Mouse (Mus musculus) testis, adult 2 months (tissue): Measurements from ENCODE around the gene Gja8. TPM values are rescaled to one million over a fixed set of nuclear protein-coding genes. Genes with fewer than 3 reads are reported as not detected.

Experiments used
- H3K27ac ChIP-seq: fragments of 200-500 bp; 2 replicates; pipeline ENCODE4 v1.5.1; 2012; ENCODE audit warnings: low read depth, low read length; ENCODE audit not compliant: control insufficient read depth, insufficient read depth
- H3K27me3 ChIP-seq: fragments of 200-500 bp; 2 replicates; pipeline ENCODE4 v1.6.1; 2012; ENCODE audit warnings: mild to moderate bottlenecking, low read length, moderate library complexity; ENCODE audit not compliant: control insufficient read depth, insufficient read depth
- H3K36me3 ChIP-seq: fragments of 200-500 bp; 2 replicates; pipeline ENCODE4 v1.6.1; 2012; ENCODE audit warnings: mild to moderate bottlenecking, low read length; ENCODE audit not compliant: control insufficient read depth, insufficient read depth
- H3K4me1 ChIP-seq: fragments of 200-500 bp; 2 replicates; pipeline ENCODE4 v1.6.1; 2012; ENCODE audit warnings: low read length; ENCODE audit not compliant: control insufficient read depth, insufficient read depth
- H3K4me3 ChIP-seq: fragments of 200-500 bp; 2 replicates; pipeline ENCODE4 v1.5.1; 2012; ENCODE audit warnings: low read depth, mild to moderate bottlenecking, low read length, moderate library complexity, mixed read lengths; ENCODE audit not compliant: control insufficient read depth
- CTCF ChIP-seq: fragments of 200-500 bp; IDR thresholded peaks from 2 replicates; pipeline ENCODE4 v1.5.1; 2012; ENCODE audit warnings: low read depth, mild to moderate bottlenecking, inconsistent platforms, low read length, moderate library complexity; ENCODE audit not compliant: control insufficient read depth, insufficient read depth, insufficient replicate concordance
- POLR2A ChIP-seq: fragments of 200-500 bp; IDR thresholded peaks from 2 replicates; pipeline ENCODE4 v1.6.1; 2012; ENCODE audit warnings: low read depth, mild to moderate bottlenecking, inconsistent platforms, low read length, moderate library complexity; ENCODE audit not compliant: control insufficient read depth
- polyA plus RNA-seq: library from polyadenylated mRNA; depleted of rRNA; stranded (reverse); fragments of >200 nt; gene quantifications from 2 replicates; pipeline ENCODE4 v1.2.3, GENCODE M21; 2012

Gene Gja8
- polyA plus RNA-seq, 1 experiment = 0.19 TPM

DNA sequence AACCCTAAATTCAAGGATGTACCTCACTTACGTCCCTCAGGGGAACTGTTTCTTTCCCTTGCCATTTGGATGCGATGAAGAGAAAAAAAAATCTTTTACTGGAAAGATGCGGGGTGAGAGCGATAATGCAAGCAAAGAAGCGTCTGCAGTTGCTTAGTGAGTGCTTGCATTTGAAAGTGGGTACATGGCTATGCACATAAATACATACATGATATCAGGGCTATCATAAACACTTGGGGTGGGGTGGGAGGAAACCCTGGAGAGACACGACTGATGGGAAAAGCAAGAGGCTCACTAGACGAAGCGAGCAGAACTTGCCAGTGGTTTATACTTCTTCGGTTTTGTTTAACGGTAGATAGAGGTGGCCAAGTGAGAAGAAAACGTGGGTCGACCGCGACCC lies 21.4 kb downstream of the Gja8 start, which contains the start of gene Gja5:
Gja5 (plus strand) TSS at position 301 of the 400 bp plus-strand sequence.
- Histone ChIP-seq H3K27ac (peak within 1 kb of the TSS; percentile 75), H3K4me3 (peak within 1 kb of the TSS; percentile 100), H3K27me3 (no peaks in the 10 kb centered on the region), H3K36me3 (no peaks in the 10 kb centered on the region), H3K4me1 (0 out of 2 replicates have a peak, but pooled peaks cover 2% of the 10 kb centered on the region)
- TF ChIP-seq POLR2A (no peak), CTCF (no peak)

DNA sequence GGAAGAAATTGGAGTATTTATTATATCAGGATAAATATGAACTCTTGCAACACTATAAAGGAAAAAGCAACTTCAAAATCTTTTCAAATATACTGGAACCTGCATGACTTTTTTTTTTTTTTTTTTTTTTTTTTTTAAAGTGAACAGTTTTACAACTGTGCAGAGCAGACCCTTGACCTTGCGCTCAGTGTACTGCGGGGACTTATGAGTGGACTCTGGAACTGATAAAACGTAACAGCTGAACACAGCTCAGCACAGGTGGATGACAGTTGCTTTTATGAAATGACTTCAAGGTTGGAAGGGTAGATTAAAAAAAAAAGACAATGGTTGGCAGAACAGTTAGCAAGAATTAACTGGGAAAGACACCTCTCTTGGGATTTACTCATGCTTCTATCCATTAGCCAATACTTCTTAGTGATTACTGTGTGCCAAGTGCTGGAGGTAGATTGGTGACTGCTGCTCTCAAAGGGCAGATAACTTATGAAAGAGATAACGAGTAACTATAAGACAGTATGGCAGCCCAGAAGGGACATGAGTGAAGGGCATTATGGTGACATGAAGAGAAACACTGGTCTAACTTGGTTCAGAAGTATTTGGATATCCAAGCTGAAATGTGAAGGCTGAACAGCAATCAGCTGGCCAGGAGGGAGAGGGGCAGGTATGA lies 23.4 kb downstream of the Gja8 start:
- H3K27me3 ChIP-seq = no peaks in the 10 kb centered on the region
- H3K36me3 ChIP-seq = no peaks in the 10 kb centered on the region
- TF ChIP-seq CTCF = no peak
- TF ChIP-seq POLR2A = no peak
- H3K27ac ChIP-seq = no peak overlapping the region
- H3K4me1 ChIP-seq = 0 out of 2 replicates have a peak, but pooled peaks cover 2% of the 10 kb centered on the region
- no peak overlapping the region for H3K4me3 ChIP-seq

DNA sequence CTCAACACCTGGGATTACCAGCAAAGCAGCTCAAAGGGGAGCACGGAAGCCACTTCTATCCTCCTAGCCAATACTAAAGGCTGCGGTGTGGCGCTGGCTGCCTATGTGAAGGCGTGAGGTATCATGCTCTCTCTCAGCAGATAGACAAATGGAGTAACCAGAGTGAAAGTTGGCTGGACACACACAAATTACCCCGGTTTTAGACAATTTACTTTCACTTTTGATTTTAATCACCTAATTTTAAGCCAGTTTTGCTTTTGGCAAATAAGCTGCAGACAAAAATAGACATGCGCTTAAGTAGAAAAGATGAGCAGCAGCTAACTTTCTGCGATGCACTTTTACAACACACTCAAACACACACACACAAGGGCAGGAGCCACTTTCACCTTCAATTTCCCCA lies 42.1 kb downstream of the Gja8 start:
- H3K27me3 ChIP-seq = no peaks in the 10 kb centered on the region
- TF ChIP-seq POLR2A (no peak), CTCF (no peak)
- no peak overlapping the region for H3K27ac ChIP-seq
- no peaks in the 10 kb centered on the region for H3K4me1 ChIP-seq
- H3K36me3 ChIP-seq = no peaks in the 10 kb centered on the region
- H3K4me3 ChIP-seq = no peak overlapping the region

DNA sequence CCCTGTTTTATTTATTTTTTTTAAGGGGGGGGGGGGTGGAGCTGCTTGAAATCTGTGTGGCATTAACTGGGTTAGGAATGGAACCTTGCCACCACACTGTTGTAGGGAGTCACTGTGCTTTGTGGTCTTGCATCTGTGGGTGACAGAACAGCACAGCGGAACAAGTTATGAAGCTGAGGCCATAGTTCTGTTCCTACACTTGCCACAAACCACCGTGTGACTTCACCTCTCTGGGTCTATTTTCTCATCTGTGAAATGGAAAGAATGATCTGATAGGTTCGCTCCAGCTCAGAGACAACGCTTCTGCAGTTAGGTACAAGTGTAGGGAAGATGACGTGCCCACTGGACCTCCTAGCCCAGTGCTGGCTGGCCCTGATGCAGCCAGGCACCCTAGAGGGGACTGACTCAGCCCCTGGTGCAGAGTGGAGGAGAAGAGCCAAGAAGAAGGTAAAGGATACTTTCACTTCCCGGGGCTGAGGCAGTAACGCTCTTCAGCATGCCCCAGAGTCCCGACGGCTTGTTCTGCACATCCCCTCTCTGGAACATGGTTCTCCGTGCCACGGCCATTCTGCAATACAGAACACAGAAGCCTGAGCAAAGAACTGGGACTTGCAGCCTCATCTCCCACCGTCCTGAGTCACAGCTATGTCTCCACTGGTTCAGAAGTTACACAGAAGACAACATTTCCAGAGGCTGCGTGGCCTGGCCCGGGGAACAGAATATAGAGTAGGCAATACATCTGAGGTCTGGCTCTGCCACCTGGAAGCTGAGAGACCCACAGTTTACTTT lies 43.6 kb downstream of the Gja8 start:
- H3K4me1 ChIP-seq = no peaks in the 10 kb centered on the region
- no peak for TF ChIP-seq POLR2A
- TF ChIP-seq CTCF = no peak
- no peak overlapping the region for H3K4me3 ChIP-seq
- no peak overlapping the region for H3K27ac ChIP-seq
- no peaks in the 10 kb centered on the region for H3K27me3 ChIP-seq
- H3K36me3 ChIP-seq = no peaks in the 10 kb centered on the region

DNA sequence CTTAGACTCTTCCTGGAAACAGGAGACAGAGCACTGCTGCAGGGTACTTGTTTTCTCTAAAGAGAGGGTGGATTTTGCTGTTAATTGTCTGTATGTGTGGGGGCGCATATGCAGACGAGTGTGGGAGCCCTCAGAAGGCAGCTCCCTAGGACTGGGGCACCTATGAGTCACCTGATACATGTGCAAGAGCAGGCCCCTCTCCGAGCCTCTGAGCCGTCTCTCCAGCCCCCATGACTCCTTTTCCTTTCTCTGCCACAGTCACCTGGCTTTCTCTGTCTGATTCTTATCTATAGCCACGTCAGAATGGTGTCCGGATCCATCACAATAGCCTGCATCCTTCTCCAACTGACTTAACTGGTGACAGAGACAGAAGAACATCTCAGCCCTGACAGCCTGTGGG lies 44.3 kb downstream of the Gja8 start:
- no peaks in the 10 kb centered on the region for H3K4me1 ChIP-seq
- TF ChIP-seq CTCF (no peak), POLR2A (no peak)
- H3K36me3 ChIP-seq = no peaks in the 10 kb centered on the region
- H3K27me3 ChIP-seq = no peaks in the 10 kb centered on the region
- H3K4me3 ChIP-seq = no peak overlapping the region
- no peak overlapping the region for H3K27ac ChIP-seq

DNA sequence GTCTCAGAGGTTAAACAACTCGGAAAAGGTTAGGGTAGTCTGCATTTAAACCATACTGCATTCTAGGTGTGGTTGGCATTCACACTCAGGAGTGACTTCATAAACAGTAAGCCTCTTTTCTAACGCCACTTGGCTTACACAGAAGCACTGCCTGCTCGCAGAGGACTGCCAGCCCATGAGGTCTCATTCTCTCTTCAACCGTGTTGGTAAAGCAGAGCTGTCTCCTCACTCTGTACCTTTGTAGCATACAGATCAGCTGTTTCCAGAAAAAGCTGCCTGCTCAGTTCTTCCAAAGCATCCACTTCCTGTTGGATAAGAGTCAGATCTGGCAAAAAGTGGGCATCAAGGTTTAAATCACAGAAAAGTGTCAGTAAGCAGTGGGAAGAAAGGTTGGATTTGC lies 45.4 kb downstream of the Gja8 start:
- Histone ChIP-seq H3K4me3 (no peak overlapping the region), H3K4me1 (no peaks in the 10 kb centered on the region), H3K36me3 (no peaks in the 10 kb centered on the region; the same call in 1 of the 2 replicates), H3K27ac (no peak overlapping the region), H3K27me3 (no peaks in the 10 kb centered on the region)
- no peak for TF ChIP-seq CTCF
- no peak for TF ChIP-seq POLR2A

DNA sequence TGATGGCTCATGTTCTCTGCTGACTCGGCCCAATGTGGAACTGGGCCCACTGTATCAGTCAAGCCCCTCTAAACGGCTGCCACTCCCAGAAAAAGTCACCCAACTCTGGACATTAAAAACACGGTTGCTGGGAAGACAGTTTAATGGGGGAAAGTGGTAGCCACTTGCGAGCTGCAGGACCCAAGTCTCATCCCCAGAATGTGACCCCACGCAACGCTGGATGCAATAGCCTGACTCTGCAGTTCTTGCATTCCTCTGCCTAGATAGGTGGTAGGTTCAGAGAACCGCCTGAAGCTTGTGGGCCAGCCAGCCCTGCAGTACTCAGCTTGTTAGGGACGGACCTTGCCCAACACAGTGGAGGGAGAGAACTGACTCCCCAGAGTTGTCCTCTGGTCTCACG lies 46.3 kb downstream of the Gja8 start:
- H3K27ac ChIP-seq = no peak overlapping the region
- TF ChIP-seq POLR2A (no peak), CTCF (no peak)
- no peaks in the 10 kb centered on the region for H3K27me3 ChIP-seq
- H3K36me3 ChIP-seq = no peaks in the 10 kb centered on the region; the same call in 1 of the 2 replicates
- H3K4me1 ChIP-seq = no peaks in the 10 kb centered on the region
- H3K4me3 ChIP-seq = no peak overlapping the region
